Mouse (Mus musculus) mesoderm, embryonic 11.5 days (tissue): ENCODE measurements around the gene Zfp830.
A peak's percentile ranks its signal among the peaks of the same experiment; 100 is the strongest.

ENCODE experiments used
- DNase-seq: peaks from one replicate; pipeline ENCODE4 v3.0.0-alpha.2; 2012; ENCODE audit warnings: low read depth, low spot score

Zfp830 gene

DNA sequence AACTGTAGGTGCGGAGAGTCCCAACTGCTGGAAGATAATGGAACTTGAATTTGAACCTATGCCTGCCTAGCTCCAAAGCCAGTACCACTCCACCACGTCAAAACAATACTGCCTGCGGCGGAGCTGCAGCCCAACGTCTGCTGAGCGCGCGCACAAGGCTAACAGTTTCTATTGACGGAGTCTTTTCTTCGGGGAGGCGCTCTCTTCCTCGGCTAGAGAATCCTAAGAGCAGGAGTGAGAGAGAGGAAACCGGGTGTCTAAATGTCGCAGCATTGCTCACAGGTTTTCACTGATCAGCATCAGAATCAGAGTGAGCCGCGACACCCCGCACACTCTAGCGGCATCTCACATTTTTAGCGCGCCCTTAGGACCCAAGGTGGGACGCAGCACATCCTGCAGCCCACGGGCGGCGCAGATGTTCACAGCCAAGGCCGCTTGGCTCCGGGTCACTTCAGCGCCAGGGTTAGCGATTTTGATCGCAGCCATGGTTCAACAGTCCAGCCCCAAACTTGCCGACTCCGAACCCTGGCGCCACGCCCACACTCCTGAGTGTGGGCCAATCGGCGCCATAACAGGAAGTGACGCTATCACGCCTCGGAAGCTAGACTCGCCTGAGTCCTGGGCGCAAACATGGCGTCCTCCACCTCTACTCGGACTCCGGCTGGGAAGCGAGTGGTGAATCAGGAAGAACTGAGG is at the start of gene Zfp830, which contains the start of gene Cct6b:
Zfp830 (plus strand) TSS at position 604 of the 696 bp plus-strand sequence.
Cct6b (minus strand) TSS at position 580 of the 696 bp plus-strand sequence.
- DNase-seq: peak; percentile 96

DNA sequence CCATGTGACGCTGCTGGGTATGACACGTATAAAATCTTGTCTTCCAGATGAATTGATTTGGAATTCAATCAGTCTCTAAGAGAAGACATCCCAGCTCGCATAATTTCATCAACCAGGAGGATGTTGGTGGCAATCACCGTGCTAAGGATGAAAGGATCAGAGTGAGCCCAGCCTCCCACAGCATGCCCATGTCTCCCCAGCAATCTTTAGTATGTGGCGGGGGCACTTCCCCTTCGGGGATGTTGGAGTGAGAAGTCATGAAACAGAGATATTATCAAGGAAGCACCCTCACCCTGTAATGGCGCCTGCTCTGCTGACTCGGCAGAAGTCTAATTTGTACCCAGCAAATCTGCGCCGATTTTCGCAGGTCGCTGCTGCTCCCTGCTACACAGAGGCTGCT is 44.9 kb upstream of the Zfp830 start:
- DNase-seq: no peak

DNA sequence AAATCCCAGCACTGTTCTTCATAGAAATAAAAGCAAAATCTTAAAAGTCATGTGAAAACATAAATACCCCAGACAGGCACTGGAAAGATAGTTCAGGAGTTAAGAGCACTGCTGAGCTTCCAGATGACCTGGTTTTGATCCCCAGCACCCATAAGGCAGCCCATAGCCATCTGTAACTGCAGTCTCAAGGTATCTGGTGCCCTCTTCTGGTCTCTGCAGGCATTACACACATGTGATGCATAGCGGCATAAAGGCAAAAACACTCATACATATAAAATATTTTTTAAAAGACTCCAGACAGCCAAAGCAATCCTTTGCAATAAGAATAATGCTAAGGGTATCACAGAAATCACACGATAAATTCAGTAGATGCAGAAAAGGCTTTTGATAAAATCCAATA is 37.3 kb upstream of the Zfp830 start:
- DNase-seq: no peak

DNA sequence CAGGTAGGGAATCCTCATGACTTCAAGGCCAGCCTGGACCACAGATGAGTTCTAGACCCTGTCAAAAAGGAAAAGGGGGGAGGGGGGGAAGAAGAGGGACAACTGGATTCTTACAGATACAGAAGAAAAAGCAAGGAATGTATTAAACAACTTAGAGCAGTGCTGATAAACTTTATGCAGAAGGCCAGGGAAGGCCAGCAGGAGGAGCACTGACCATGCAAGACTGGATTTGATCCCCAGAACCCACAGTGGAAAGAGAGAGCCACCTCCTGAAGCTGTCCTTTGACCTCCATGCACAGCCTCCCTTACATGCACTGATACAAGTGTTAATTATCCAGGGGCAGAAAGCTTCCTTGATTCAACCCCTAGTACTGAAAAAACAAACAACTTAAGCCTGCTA is 29.9 kb upstream of the Zfp830 start:
- DNase-seq: no peak

DNA sequence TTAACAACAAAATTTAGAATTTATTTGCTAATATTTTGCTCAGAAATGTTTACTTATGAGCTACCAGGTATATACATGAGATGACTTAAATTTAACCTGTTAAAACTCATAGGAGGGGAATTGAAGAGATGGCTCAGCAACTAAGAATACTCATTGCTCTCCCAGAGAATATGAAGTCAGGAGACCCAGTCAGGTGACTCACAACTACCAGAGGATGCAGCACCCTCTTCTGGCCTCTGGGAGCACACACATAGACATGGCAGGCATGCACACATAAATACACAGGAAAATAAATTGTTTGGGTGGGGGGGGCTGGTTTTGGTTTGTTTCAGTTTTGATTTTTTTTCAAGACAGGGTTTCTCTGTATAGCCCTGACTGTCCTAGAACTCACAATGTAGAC is 25.1 kb upstream of the Zfp830 start:
- DNase-seq: no peak

DNA sequence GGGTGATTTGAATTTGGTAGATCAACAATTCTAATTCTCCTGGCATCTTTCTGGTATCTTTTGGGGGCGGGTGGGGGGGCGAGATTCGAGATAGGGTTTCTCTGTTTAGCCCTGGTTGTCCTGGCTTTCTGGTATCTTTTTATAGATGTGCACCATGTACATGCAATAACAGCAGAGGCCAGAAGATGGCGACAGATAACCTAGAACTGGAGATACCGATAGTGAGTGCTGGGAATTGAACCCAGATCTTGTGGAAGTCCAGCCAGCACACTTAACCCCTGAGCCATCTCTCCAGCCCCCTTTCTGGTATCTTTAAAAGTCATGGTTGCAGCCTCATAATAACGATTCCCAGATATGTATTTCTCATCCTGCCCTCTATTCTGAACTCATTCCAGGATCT is 18.0 kb upstream of the Zfp830 start:
- DNase-seq: peak; percentile 24

DNA sequence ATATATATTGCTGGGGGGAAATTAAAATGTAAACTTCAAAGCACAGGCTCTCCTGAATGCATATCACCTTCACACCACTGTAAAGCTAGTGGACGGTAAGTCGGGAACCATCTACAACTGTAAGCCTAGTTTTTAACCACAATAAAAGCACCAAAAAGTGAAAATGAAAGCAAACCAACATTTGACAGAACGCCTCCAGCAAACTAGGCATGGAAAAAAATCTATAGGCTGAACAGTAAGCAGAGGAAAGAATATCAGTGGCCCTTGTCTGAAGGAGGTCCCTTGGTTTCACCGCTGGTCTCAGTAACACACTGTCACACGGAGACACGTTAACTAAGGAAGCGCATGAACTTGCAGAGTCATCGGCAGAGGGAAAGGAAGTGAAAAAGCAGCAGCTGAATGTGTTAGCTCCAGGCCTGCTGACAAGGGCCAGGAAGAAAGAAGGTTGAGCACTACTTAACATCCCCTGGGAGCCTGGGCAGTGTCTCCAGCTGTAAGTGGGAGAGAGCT is 17.2 kb upstream of the Zfp830 start:
- DNase-seq: no peak

DNA sequence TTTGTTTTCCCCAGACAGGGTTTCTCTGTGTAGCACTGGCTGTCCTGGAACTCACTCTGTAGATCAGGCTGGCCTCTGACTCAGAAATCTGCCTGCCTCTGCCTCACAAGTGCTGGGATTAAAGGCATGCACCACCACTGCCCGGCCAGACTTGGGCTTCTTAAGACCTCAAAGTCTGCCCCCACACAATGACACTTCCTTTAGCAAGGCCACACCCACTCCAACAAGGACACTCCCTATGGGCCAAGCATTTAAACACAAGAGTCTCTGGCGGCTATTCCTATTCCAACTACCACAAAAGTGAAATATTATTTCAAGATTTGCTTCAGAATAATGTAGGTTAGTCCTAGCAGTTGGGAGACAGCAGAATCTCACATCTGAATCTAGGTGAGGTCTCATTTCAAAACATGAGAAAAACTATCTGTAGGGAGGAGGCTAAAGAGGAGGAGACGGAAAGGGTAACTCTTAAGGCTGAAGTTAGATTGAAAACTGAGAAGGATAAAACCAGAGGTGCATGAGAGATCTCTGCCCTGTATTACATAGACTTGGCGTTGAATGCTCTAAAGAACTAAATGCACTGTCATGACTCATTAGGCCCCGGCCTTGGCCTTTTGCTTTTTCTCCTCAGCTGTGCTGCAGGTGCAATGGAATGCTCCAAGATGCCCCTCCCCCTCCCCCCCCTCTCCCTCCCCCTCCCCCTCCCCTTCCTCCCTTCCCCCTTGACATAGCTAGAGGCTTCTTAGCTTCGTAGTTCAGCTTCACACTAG is 11.6 kb upstream of the Zfp830 start:
- no peak for DNase-seq

DNA sequence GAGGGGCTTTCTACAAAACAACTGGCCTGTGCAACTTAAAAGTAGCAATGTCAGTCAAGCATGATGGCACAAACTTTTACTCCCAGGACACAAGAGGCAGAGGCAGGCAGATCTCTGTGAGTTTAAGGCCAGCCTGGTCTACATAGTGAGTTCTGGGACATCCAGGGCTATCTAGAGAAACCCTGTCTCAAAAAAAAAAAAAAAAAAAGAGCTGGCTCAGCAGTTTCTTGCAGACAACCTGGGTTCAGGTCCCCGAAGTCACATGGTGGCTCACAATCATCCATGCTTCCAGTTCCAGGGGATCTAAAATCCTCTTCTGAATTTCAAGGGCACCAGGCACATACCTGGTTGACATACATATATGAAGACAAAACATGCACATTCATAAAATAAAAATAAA is 8.2 kb upstream of the Zfp830 start:
- no peak for DNase-seq

DNA sequence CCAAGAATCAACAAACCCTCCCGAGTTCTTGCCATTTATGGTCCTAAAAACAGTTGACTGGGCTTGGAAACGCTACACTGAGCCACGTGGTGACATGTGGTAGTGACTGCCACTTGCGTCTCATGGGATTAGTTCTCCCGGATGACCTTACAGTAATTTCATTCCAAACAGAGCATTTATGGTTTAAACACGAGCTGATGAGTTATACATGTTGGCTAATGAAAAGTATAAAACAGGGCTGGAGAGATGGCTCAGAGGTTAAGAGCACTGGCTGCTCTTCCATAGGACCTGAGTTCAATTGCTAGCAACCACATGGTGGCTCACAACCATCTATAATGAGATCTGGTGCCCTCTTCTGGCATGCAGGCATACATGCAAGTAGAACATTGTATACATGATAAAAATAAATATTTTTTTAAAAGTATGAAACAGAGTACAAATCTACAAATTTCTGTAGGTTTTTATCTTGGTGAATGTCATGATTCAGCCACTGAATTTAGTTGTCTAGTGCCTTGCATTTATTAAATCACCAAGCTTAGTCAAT is 1.8 kb upstream of the Zfp830 start:
- DNase-seq: no peak

DNA sequence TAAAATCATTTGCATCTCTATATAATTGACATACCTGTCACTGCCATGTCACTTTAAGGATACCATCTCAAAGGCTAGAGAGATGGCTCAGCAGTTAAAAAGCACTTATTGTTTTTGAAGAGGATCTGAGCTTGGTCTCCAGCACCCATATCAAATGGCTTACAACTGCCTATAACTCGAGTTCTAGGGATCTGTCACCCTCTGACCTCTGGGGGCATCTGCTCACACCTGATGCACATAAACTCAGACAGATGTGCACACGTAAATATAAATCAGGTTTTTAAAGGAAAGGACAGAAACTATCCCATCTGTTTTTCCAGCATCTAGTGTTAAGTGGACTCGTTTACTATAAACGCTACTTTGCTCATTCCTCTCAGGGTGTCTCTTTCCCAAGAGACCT is 884 bp upstream of the Zfp830 start:
- DNase-seq: no peak

DNA sequence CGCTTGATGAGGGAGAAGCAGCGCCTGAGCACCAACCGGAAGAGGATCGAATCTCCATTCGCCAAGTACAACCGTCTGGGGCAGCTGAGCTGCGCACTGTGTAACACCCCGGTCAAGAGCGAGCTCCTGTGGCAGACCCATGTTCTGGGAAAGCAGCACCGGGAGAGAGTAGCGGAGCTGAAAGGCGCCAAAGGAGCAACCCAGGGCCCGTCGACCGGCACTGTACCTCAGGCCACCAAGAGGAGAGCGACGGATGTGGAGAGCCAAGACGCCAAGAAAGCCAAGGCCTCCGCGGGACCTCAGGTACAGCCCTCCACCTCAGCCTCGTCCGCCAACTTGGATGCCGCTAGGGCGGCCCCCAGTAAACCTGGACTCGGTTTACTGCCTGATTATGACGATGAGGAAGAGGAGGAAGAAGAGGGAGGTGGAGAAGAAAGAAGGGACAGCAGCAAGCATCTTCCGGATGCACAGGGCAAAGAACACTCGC is 336 bp downstream of the Zfp830 start:
- DNase-seq: no peak

DNA sequence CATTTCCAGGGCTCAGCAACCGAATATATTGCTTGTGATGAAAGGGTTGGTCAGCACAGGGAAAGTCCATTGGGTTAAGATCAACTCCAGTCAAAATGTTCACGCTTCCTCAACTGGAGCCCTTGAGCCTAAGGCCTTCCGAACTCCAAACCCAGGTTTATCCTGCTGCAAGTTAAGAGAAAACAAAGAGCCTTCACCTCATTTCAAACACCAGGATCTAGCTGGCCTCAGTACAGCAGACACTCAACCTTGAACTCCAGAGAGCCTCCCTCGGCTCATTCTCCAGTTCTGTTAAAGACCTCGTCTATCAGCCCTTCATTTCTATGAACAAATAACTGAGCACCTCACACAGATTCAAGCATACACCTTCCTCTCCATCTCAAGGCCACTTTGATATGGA is 16.0 kb downstream of the Zfp830 start:
- DNase-seq: no peak

DNA sequence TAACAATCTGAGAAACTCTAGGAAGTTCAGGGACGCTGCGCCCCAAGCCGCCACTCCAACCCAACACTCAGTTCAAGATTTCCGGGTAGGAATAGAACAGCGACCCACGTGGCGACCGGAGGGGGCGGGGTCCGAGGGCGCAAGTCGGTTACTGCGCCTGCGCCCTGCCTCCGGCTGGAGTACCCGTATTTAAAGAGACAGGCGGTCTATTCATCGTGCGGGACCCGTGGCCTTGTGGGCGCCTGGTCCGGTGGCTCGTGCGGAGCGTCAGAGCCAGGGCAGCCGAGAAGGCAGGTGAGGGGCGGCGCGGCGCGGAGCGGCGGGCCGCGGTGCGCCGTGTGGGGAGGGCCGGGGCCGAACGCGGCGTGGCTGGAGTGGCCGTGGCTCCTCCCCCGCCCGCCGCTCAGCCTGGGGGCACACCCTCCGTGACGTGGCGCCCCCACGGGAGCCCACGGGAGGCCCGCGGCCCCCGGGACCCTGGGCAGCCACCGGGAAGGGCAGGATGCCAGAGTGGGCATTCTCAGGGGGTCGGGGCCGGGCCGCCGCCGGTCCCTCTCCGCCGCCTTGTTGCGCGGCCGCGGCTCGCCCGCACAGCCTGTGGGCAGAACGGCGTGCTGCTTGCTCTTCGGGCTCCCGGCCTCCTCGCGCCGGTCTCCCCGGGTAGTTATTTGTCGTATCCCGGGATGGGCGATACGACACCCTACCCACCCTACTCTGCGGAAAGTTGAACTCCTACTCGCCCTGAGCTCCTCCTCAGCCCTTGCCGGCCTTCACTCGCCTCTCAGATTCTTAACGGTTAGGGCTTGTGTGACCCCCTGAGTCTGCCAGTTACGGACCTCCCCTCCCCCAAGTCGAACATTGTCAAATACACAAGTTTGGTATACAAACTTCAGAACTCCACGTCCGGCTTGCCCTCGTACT is 17.1 kb downstream of the Zfp830 start, which contains the start of gene Lig3:
Lig3 (plus strand) TSS at position 126 of the 921 bp plus-strand sequence.
- DNase-seq: peak; percentile 94

DNA sequence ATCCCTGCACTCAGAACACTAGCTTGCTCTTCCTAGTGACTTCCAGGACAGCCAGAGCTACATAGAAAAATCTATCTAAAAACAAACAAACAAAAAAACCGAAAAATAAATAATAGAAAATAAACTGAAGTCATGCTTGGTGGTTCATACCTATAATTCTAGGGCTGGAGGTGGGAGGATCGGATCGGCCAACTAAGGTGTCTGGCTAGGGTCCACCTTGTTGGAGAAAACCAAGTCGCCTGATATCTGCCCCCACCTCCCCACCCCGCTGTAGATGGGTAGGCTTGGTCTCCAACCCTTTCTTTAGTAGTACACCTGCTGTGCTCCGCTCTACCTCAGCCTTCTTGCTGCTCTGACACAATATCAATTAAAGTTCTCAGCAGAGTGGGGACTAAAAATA is 18.1 kb downstream of the Zfp830 start:
- no peak for DNase-seq

DNA sequence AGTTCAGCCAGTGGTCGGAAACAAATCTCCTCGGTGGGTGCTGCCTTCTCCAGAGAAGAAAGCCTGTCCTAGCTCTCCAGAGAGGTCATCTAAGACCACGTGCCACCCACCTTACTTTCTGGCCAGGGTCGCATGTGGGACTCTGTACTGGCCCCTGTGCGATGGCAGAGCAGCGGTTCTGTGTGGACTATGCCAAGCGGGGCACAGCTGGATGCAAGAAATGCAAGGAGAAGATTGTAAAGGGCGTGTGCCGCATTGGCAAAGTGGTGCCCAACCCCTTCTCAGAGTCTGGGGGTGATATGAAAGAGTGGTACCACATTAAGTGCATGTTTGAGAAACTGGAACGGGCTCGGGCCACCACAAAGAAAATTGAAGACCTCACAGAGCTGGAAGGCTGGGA is 19.3 kb downstream of the Zfp830 start:
- no peak for DNase-seq

DNA sequence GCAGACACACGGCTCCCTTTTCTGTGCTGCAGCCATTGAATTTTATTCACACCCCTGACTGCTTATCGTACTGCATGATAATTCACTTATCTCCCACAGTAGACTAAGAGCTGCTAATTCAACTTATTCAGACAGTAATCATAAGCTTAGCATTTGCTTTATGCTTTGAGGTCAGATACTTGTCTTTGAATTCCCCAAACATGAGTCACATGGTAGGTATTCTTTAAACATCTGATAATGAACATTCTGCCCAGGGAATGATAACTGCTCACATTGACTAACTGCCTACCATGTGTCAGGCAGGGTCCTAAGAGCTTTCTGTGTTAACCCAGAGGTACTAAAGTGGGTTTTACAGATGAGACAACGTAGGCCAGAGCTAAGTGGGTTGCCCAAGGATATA is 42.5 kb downstream of the Zfp830 start:
- DNase-seq: no peak

DNA sequence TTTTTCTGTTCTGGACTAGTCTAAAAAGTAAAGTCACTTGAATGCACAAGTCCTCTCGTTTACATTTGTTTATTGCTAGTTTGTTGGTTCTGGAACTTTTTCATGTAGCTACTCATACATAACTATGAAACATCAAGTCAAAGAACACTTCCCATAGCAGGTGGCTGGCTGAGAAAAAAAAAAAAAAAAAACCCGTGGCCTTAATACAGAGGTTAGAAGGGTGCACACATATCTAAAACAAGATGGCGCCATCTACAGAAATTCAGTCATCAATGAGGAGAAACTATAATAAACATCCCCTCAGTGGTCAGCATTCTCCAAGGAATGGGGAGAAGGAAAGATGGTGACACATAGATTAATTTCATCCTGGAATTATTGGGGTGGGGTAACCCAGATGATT is 43.2 kb downstream of the Zfp830 start:
- DNase-seq: no peak

DNA sequence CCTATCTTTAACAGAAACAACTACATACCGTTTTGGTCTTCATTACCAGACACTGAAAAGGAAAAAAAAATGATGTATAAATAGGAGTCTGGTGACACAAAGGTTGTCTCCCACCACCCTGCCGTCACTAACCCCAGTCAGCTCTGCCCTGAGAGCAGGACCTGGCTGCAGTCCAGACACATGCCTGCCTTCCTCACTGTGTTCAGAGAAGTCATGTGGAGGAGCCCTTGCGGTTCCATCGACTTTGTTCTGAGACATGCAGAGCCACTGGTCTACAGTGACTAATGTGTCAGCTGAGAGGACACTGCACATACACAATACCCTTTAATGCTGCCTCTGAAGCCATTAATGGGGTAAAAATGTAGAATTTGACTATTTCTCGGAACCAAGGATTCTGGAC is 44.3 kb downstream of the Zfp830 start:
- no peak for DNase-seq
